Mouse (Mus musculus) megakaryocyte, adult 5-6 weeks (primary cell): ENCODE results near the gene Pdzd7. TPM values are rescaled to one million over a fixed set of nuclear protein-coding genes. Genes with fewer than 3 reads are reported as not detected.
"Not testable (repeated sequence)": the region's sequence is repeated elsewhere in the genome, so short reads cannot be mapped to it uniquely, and the experiment has no call there.

Experiments used
- ATAC-seq: 2 replicates; pipeline ENCODE4 v1.8.0; 2016; ENCODE audit warnings: mild to moderate bottlenecking, inconsistent platforms; ENCODE audit not compliant: poor library complexity, severe bottlenecking
- total RNA-seq, 2 experiments: library from RNA; stranded (forward) in 1 of 2; stranded (reverse) in 1 of 2; fragments of 153-499, 151-499 nt in 1 of 2; fragments of 221-1000, 200-1000 nt in 1 of 2; gene quantifications; 2 replicates each; pipeline versions ENCODE4 v1.2.3 to v1.2.4; 2015 to 2017

Pdzd7 gene
- total RNA-seq, 2 experiments from 2014 or later, result not detected

DNA sequence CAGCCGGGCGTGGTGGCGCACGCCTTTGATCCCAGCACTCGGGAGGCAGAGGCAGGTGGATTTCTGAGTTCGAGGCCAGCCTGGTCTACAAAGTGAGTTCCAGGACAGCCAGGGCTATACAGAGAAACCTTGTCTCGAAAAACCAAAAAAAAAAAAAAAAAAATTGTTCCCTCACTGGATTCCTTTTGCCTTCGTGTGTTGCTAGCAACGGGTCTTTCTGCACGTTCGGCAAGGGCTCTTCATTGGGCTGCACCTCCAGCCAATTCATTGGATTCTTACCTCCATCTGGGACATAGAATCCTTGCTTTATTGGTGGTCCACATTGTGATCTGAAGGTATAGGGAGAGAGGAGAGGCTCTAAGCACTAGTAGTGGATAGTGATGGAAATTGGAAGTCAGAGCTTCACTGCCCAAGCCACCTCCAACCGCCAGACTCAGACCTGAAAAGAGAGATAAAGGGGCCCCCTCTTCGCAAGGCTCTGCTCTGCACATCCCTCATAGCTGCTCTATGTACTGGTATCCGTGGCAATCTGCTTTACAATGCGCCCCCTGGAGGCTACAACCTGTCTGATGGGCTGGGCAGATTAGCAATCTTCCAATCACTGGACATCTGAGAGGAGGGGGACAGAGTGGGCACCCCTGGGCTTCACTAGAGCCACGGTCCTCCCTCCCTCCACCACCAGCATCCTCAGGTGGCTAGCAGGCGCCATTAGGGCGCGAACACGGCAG, 18.2 kb upstream of the Pdzd7 start:
- ATAC-seq, result peak; percentile 90

DNA sequence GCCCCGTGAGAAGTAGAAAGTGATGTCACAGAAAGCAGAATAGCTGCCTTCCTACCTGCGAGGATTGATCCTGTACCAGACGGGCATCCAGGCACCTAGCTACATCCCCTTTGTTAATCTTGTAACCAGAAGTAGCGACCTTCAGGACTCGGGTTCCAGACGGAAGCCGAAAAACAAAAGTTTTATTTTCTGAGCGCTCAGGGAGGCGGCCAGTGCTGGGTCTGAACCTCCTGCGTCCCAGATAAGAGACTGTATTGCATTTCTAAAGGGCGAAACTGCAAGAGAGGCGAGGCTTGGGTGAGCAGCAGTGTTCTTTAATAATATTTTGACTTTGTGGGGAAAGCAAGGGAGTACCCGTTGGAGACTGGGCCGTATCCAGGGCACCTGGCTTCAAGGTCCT, 13.3 kb upstream of the Pdzd7 start:
- no peak for ATAC-seq

DNA sequence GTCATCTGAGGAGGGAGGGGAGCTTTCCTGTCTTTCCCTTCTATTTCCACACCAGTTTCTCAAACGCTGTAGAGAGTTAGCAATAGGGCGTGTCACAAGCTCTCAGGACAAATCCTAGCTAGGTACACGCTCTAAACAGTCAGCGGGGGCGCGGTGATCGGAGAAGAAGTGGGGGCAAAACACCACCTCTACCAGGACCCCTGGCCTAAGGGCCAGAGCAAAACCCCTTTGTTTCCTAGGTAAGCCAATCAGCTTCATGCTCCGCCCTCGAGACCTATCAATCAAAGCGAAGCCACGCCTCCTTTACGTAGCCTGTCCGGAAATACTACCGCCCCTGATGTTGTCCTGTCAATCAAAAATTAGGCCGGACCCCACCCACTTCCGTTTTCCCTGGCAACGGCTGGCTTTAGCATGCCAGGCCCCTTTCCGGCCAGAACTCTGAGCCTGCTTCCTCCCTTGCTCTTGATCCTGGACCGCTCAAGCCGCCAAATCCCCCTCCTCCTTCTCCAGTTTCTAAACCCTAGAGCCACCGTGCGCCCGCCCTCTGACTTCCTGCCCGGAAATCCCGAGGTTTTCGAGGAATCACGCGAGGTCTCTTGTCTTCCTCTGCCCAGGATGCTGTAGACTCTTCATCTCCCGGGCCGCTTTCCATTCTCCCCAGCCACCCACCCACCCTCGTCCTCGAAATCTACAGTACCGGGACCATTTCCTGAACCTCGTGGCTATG, 12.8 kb upstream of the Pdzd7 start:
- ATAC-seq, result peak; percentile 89

DNA sequence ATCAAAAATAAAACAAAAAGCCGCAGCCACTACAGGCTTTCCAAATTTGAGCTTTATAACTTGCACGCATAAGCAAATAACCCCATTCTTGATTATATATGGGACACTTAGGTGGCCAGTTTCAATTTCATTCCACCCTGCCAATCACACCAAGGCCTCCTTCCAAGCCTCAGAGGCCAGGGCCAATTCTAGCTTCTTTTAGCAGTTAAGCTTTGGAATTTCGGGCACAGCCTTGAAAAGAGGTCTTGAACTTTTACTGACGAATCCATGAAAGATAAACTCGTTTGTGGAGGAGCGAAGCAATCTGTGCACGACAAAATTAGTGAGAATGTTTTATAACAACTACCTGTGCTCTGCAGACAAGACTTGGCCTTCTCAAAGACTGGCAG, 12.2 kb upstream of the Pdzd7 start:
- no peak for ATAC-seq

DNA sequence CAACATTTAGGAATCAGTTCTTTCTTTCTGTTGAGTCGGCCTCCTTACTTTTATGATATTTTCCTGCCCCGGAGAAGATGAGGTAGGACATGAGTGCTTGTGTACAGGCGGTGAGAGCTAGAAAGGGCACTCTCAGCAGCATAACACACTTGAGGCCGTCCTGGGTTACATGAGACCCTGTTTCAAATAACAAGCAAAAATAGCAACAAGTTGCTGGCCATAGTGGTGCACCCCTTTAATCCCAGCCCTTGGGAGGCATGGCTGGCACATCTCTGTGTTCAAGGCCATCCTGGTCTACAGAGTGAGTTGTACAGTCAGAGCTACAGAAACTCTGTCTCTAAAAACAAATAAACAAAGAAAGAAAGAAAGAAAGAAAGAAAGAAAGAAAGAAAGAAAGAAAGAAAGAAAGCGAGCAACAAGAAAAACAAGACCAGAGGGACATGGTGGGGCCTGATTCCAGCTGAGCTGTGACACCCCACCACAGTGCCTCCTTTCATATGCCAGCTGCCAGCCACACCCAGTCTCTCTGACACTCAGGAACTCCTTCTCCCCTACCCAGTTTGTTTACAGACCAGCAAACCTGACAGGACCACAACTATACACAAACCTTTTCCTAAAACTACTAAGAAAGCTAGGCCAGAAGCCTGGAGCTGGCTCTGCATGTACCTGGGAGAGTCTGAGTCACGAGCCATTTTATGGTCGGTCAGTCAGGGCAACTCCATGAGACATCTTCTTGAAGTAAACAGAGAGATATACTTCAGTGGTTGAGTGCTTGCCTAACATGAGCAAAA, 11.6 kb upstream of the Pdzd7 start:
- ATAC-seq, result no peak

DNA sequence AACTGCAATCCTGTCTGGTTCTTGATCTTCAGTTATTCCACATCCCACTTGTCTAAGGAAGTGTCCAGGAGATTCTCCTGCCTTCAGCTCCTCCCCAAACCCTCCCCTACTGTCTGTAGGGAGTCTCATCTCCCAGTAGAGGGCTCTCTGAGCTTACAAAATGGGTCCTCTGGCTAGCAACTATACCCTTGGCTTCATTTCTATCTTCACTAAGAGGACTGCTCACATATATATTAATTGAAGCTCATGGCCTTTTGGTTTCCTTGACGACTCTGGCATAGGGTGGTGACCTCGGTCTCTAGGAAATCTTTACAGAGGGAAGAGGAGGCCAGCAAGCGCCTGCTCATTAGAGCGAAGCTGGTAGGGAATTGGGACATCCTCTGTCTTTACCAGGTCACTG, 10.8 kb upstream of the Pdzd7 start:
- peak; percentile 45 for ATAC-seq

DNA sequence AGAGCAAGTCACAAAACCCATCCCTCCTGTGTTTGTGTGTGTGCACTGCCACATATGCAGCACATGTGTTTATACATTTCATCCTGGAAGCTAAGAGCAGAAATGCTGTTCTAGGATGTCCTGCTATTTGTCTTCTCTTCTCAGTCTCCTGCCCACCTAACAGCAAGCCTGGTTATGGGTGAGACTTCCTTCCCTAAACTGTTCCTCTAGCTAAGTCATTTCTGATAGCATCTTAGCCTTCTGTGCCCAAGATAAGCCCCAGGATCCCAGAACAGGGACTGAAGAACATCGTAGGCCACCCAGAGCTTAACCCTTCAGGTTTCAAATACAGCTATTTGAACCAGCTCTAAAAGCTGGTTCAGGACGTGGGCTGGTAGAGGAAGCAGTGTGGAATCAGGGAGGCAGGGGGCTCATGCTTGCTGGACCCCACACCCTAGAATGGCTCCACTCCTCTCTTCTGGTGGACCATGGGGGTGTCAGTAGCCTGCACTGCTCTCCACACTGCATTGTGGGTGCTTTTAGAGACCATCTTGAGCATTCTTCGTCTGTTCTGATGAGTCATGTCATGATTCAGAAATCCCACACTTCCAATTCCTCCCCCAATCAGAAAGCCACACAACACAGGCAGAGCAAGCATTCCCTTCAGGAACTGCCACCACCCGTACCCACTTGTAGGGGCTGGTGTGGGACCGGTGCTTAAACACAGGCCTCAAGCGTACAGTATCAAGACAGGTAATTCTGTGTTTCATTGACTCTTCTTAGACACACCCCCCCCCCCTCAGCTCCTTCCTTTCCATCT, 9.6 kb upstream of the Pdzd7 start:
- no peak for ATAC-seq

DNA sequence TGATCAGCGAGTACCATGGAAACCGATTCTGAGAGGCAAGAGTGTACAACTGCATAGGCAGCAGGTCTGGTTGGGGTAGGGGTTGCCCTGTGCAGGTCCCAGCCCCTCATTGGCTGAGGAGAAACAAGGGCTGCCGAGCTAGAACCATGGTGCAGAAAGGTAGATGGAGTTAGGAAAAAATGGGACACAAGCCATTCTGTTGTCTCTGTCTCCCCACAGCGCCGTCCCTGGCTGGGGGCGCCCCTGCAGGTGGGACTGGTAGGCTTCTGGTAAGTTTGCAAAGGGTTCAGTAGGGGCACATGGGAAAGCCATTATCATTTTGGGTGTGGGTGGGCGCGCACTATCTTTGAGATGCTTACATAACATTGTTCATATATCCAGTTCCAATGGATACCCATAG, 7.9 kb upstream of the Pdzd7 start:
- ATAC-seq, result no peak

DNA sequence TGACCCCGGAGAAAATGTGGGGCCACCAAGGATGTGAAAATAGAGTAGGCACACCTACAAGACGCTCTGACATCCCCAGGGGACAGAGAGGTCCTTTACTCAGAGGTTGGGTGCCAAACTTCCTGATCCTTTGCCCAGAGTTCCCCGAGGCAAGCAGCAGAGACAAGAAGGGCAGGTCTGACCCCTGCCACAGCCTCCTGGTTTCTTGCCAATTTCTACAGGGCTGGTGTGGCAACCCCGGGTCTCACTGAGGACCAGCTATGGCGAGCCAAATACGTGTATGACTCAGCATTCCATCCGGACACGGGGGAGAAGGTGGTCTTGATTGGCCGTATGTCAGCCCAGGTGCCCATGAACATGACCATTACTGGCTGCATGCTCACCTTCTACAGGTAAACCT, 4.0 kb upstream of the Pdzd7 start:
- no peak for ATAC-seq

DNA sequence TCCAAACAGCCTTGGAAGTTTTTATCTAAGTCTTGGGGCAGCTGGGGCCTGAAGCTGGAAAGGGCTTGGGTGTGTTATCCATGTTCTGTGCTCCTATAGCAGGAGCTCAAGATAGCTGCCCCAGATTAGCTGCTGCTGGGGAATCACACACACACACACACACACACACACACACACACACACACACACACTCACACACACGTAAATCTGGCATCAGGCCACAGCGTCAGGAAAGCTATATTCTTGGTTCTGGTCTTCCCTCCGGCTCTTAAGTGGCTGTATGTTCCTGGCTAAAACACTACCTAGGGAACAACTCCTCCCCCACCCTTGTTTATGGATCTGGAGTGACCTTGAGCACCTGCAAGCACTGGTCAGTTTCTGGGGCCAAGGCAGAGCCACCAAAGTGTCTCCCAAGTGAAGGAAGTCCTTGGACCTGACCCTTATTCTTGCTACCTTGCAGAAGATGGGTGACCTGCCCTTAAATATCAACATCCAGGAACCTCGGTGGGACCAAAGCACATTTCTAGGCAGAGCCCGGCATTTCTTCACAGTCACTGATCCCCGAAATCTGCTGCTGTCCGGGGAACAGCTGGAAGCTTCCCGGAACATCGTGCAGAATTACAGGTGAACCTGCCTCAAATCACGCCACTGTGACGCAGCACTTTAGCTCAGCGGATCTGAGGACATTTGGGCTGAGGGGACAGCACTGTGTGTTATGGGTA, 3.3 kb upstream of the Pdzd7 start:
- ATAC-seq, result no peak

DNA sequence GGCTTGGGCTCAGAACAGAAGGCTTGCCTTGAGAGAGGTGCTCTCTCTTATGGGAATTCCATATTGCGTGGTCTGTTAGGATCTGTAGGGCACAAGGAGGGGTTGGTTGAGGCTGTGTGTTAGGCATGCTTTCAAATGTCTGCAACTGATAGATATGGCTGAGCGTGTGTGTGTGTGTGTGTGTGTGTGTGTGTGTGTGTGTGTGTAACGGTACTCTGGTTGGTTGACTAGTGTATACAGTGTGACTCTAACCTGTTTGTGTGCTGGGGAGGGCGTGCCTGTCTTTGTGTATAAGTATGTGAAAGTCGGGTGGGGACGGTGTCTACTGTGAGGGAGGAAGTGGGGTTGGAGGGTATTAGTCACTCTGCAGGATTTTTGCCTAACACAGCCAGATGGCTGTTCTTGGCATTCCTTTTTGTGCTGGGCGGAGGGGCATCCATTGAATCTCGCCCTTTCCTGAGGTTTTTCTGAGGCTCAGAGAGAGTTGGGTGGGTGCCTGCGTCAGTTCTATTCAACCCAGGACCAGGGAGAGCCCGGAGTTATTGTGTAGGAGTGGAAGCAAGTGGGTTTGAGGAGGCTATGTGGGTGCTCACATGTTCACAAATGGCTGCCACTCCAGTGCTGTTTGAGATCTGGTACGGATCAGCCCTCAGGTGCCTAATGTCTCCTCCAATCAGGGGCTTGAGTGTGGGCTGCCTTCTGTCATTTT, 2.6 kb upstream of the Pdzd7 start:
- ATAC-seq, result peak; percentile 69

DNA sequence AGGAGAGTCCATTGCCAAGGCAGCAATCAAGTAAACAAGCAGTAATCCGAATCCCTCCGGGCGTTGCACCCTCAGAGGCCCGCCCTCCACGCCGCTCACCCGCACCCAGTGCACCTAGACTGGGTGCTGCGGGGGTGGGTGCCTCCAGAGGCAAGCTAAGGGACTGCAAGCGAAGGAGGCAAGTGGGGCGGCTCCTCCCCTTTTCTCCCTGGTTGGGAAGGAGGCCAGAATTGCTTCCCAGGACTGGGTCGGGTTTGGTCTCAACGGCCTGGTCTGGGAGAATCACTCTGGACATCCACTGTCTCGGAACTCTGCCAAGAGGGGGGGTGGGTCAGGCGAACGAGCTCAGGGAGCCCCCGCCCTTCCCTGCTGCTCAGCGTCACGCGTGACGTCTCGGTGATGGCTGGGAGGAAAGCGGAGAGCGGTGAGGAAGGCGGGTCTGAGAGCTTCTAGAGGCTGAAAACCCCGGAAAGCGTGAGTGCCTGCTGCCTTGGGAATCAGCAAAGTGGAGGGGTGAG, 2.0 kb upstream of the Pdzd7 start, which contains the start of gene Sfxn3:
Sfxn3 (plus strand) TSS at position 87 of the 518 bp plus-strand sequence.
- ATAC-seq, result peak; percentile 88

DNA sequence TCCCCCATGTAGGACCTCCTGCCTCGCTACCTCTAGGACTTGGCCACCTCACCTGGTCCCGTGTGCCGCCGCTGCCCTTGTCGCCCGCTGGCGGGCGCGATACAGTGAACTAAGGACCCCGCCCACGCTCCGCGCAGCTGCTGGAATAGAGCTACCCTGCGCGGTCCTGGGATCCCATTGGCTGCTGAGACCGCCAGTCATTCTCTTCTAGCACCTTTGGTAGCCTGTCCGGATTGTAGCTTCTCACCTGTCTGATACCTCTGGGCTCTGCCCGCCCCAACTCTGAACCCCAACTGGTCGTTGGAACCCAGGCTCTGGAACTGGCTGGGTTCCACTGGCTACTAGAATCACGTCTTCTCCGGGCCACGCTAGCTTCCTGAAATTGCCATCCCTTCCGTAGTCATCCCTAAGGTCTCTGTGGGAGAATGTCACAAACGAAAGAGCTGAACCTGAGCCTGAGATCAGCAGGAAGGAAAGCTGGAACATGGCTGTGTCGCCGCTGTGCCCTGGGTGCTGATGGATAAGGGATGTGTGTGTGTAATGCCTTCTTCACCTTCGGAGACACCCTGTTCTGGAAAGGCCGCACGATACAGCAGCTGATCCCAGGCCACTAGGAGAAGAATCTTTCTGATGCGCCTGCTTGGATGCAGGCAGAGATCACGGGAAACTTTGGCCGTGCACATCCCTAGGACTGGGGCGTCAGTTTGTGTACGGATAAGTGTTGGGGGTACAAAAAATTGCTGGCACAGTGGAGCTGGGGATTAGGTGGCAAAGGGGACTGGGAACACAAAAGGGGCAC, 1.2 kb upstream of the Pdzd7 start:
- no peak for ATAC-seq

DNA sequence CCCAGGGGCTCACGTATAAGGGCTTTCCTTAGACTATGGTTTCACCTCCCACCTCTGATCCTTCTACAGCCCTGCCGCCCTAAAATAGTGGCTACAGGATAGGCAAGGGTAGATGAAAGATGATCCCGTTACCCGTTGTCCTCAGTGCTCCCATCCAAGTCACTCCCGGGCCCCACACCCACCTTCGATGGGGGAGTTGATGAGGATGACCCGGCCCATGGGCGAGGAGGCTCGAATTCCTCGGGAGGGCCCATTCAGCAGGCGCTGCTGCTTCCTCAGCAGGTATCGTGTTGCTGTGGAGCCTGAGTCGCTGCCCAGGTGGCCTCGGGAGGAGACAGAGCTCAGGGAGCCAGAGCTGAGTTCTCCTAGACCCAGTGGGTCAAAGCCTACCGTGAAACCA, 281 bp downstream of the Pdzd7 start:
- ATAC-seq, result no peak

DNA sequence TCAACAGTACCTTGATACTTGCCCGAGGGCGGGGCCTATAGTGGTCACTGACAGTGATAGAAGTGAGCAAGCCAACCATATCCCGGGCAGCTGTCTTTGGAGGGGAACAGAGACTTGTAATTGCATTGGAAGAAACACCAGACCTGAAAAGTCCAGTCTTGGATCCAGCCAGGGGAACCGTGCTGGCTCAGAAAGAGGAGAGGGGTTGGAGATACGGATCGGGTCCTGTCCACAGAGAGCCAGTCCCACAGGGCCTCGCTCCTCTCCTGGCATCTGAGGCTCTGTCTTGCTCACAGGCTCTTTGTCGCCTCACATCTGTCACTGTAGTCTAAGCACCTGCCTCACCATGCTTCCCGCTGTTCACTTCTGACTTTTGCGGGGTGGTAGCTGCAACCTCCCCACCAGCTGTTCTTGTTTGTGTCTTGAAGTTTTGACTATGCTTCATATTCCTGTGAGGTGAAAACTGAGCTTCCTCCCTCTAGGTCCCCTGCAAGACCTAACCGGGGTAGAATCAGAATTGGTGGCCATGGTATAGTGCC, 1.1 kb downstream of the Pdzd7 start:
- ATAC-seq, result no peak

DNA sequence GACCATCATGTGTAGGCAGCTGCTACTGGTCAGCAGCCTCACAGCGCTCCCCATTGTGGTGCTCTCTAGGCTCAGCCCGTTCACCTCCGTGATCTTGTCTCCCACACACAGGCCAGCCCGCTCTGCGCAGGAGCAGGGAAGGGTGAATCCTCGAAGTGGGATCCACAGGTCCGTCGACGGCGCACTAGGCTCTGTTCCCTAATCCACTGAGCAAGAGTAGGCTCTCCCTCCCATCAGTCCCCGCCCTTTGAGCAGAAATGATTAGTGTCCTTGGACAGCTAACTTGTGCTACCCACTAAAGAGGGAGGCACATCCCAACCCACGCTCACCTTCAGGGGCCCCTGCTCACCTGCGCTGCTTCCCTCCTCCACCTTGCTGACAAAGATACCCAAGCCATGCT, 5.3 kb downstream of the Pdzd7 start:
- no peak for ATAC-seq

DNA sequence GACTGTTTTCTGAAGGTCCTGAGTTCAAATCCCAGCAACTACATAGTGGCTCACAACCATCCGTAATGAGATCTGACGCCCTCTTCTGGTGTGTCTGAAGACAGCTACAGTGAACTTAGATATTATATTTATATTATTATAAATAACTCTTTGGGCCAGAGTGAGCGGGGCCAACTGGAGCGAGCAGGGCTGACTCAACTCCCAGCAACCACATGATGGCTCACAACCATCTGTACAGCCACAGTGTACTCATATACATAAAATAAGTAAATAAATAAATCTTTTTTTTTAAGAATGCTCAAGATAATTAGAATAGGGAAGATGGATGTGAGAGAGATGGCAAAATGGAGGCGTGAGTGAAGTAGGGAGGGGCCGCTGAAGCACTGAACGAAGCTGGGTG, 7.3 kb downstream of the Pdzd7 start:
- ATAC-seq, result not testable (repeated sequence)

DNA sequence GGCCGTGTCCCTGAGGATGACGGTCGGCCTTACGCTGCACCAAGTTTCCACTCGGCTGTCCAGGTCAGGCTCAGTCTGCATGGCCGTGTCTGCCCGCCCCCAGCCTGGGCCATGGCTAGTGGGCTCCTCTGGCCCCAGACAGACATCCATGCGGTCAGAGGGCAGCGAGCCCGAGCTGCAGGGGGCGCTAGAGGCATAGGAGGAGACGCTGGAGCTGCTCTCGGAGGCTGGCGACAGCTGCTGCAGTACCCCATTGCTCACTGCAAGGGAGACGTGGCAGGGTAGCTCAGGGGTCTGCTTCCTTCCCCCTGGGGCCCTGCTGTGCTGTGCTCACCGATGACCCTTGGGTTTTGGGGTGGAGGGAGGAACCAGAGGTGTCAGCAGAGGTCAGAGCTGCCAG, 8.7 kb downstream of the Pdzd7 start:
- ATAC-seq, result peak; percentile 65
